Mouse (Mus musculus) embryonic fibroblast, embryonic 13.5 days (primary cell): ENCODE measurements around the gene Gm5580.
"Not testable (repeated sequence)": the region's sequence is repeated elsewhere in the genome, so short reads cannot be mapped to it uniquely, and the experiment has no call there.

Experiments
- CTCF ChIP-seq: IDR thresholded peaks from 2 replicates; pipeline ENCODE4 v1.5.1; 2011; ENCODE audit warnings: mild to moderate bottlenecking, control low read depth, low read length, moderate library complexity, borderline replicate concordance; ENCODE audit not compliant: insufficient read depth
- POLR2A ChIP-seq: IDR thresholded peaks from 2 replicates; pipeline ENCODE4 v1.6.1; 2011; ENCODE audit warnings: low read depth, mild to moderate bottlenecking, control low read depth, low read length, moderate library complexity

DNA sequence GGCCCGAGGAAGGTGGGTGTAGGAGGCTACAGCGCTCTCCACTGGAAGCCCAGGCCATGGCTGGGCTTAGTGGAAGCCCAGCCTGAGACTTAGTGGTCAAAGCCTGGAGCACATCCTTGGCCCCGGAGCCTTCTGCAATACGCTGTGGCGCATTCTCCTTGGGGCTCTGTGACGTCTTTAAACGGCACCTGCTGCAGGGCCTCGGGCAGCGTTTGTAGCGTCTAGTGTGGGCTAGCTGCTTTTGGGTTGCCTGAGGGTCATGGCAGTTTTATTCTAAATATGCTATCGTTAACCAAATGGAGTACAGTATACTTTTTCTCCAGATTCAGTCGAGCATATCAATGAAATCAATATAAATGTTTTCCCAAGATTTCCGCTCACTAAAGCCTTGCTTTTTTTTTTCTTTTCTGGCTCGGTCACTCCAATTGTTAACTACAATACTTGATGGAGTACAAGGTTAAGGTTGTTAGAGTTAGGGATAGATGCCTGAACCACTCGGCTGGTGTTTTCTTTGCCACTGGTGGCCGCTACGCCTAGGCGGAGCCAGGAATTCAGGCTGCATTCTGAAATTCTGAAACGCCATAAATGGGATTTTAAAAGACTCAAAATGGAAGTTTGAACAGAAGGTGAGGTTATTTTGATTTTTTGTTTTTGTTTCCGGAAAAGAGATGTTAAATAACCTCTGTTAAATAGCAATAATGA lies 44.5 kb upstream of the Gm5580 start, which contains the start of gene Olfr212:
- not testable (repeated sequence) for TF ChIP-seq CTCF, POLR2A
